Mouse (Mus musculus) lung, embryonic 16.5 days (tissue): ENCODE results near the gene Gm20518. TPM values are rescaled to one million over a fixed set of nuclear protein-coding genes. Genes with fewer than 3 reads are reported as not detected.

Source experiments
- polyA plus RNA-seq: library from polyadenylated mRNA; unstranded; fragments of >200 nt; fragmentation: Nextera tagmentation; extraction: Ambion mirVana; gene quantifications from 2 replicates; pipeline ENCODE4 v1.2.1, GENCODE M21; 2015

Gm20518 gene
- polyA plus RNA-seq, 1 experiment from 2014 or later: 0.33 TPM

Other genes starting within 250 kb of the Gm20518 start
- gene Ccdc74a, start 245.2 kb downstream of the Gm20518 start, polyA plus RNA-seq: 8.8 and 9.1 TPM in 2 replicates
- gene Med15, start 158.8 kb downstream of the Gm20518 start, polyA plus RNA-seq: 46.0 and 47.1 TPM in 2 replicates
- 59.0 and 62.8 TPM in 2 replicates for gene Klhl22, start 132.1 kb downstream of the Gm20518 start, polyA plus RNA-seq
- gene Scarf2, start 94.4 kb downstream of the Gm20518 start, polyA plus RNA-seq: 12.4 and 13.9 TPM in 2 replicates
- not detected in 2 replicates for gene B830017H08Rik, start 58.5 kb downstream of the Gm20518 start, polyA plus RNA-seq
- 4.1 and 4.5 TPM in 2 replicates for gene Car15, start 53.3 kb downstream of the Gm20518 start, polyA plus RNA-seq
- gene Tssk1, start 2.6 kb upstream of the Gm20518 start, polyA plus RNA-seq: 0.08 TPM in 1 of 2 replicates, not detected in the other
- gene Dgcr2, start 6.9 kb upstream of the Gm20518 start, polyA plus RNA-seq: 87.9 and 89.2 TPM in 2 replicates
- not detected in 2 replicates for gene Tssk2, start 7.0 kb upstream of the Gm20518 start, polyA plus RNA-seq
- 39.9 and 42.0 TPM in 2 replicates for gene Ess2, start 19.7 kb upstream of the Gm20518 start, polyA plus RNA-seq
- not detected in 2 replicates for gene Gsc2, start 23.4 kb upstream of the Gm20518 start, polyA plus RNA-seq
- 64.3 and 68.8 TPM in 2 replicates for gene Slc25a1, start 36.5 kb upstream of the Gm20518 start, polyA plus RNA-seq
- not detected in 2 replicates for gene Vpreb2, start 88.8 kb upstream of the Gm20518 start, polyA plus RNA-seq
- gene Dgcr6, start 161.2 kb upstream of the Gm20518 start, polyA plus RNA-seq: 78.5 and 79.2 TPM in 2 replicates
- gene Prodh, start 198.5 kb upstream of the Gm20518 start, polyA plus RNA-seq: 12.5 and 13.4 TPM in 2 replicates
- 0.35 TPM in 2 replicates for gene Rtn4r, start 236.0 kb upstream of the Gm20518 start, polyA plus RNA-seq